Mouse (Mus musculus) intestine, embryonic 16.5 days (tissue): Measurements from ENCODE around the gene Cfap46. TPM values are rescaled to one million over a fixed set of nuclear protein-coding genes. Genes with fewer than 3 reads are reported as not detected.

Experiments used
- ATAC-seq: fragments of 200-750 bp; cut with Nextera tagmentation; 2 replicates; pipeline ENCODE4 v1.8.0; 2017; ENCODE audit warnings: moderate TSS enrichment, moderate library complexity
- H3K27ac ChIP-seq: fragments of 300-500 bp; sonication (generic); 2 replicates; pipeline ENCODE4 v1.5.1; 2014; ENCODE audit warnings: mild to moderate bottlenecking, low read length
- H3K27me3 ChIP-seq: fragments of 300-500 bp; sonication (generic); replicated peaks from 2 replicates; pipeline ENCODE4 v1.6.1; 2014; ENCODE audit warnings: low read length, control low read depth, mixed read lengths; ENCODE audit not compliant: control insufficient read depth, insufficient read depth
- H3K36me3 ChIP-seq: fragments of 300-500 bp; sonication (generic); 2 replicates; pipeline ENCODE4 v1.6.1; 2014; ENCODE audit warnings: low read length, control low read depth; ENCODE audit not compliant: control insufficient read depth, insufficient read depth
- H3K4me1 ChIP-seq: fragments of 300-500 bp; sonication (generic); 2 replicates; pipeline ENCODE4 v1.6.1; 2014; ENCODE audit warnings: low read length, control low read depth, mixed read lengths; ENCODE audit not compliant: control insufficient read depth, insufficient read depth
- H3K4me2 ChIP-seq: fragments of 300-500 bp; sonication (generic); 2 replicates; pipeline ENCODE4 v1.6.1; 2014; ENCODE audit warnings: low read depth, low read length, control low read depth
- H3K4me3 ChIP-seq: fragments of 300-500 bp; sonication (generic); 2 replicates; pipeline ENCODE4 v1.5.1; 2014; ENCODE audit warnings: mild to moderate bottlenecking, low read length
- H3K9ac ChIP-seq: fragments of 300-500 bp; sonication (generic); 2 replicates; pipeline ENCODE4 v1.6.1; 2014; ENCODE audit warnings: low read depth, low read length
- H3K9me3 ChIP-seq: fragments of 300-500 bp; sonication (generic); 2 replicates; pipeline ENCODE4 v1.6.1; 2016; ENCODE audit warnings: low read length, control low read depth; ENCODE audit not compliant: control insufficient read depth
- WGBS: fragments of 180-500 bp; shearing (Covaris S2); extraction: QIAGEN DNeasy Blood & Tissue Kit; methylation state at CpG from one replicate; pipeline ENCODE4 v1.1.7; 2014; 5-methylcytosine and 5-hydroxymethylcytosine counted together
- polyA plus RNA-seq: library from polyadenylated mRNA; unstranded; fragments of >200 nt; fragmentation: Nextera tagmentation; extraction: Ambion mirVana; gene quantifications from 2 replicates; pipeline ENCODE4 v1.2.1, GENCODE M21; 2015

The Cfap46 gene
- polyA plus RNA-seq, 1 experiment from 2014 or later, result 0.13 TPM

DNA sequence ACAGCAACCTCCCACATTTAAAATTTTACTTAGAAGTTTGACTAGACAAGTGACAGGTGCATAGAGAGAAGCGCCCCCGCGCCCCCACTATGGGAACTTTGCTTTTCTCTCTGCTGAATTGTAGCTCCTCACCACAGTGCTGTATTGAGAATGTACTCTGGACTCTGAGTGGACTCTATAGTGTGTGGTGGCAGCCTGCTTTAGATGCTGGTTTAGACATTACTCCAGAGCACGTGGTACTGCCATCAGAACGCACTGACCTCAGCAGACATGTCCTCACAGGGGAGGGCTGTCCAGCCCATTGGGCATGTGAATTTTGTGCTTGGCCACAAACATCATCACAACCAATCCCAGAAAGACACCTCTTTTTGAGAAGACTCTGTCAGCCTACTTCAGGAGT is 112.8 kb downstream of the Cfap46 start:
- H3K9ac ChIP-seq, result no peak overlapping the region
- H3K27me3 ChIP-seq, result no peaks in the 10 kb centered on the region
- H3K9me3 ChIP-seq, result no peaks in the 10 kb centered on the region
- no peak overlapping the region for H3K4me3 ChIP-seq
- no peaks in the 10 kb centered on the region for H3K4me1 ChIP-seq
- 97% methylated on average over 5 of the region's 5 CpGs for WGBS
- no peak overlapping the region for H3K27ac ChIP-seq
- peaks cover 4% of the 10 kb centered on the region; the same call in 1 of the 2 replicates for H3K36me3 ChIP-seq
- no peak overlapping the region for H3K4me2 ChIP-seq
- ATAC-seq, result no peak

DNA sequence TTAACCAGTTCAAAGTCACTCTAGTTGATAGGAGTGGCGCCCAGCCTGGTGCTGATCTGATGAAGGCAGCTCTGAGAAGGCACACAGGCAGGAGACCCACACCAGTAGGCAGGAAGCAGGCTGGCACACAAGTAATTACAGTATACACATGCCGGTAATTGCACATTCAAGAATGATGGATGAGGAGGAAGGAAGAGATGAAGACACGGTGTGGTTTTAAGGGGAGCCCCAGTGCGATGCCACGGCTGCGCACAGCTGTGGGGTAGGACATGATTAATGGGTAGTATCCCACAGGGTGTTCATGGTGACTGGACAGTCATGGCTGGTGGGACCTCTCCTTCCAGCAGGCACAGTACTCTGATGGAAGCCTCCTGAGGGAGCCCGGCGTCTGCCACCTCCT is 117.1 kb downstream of the Cfap46 start:
- ATAC-seq, result no peak
- Histone ChIP-seq H3K4me1 (no peaks in the 10 kb centered on the region), H3K9me3 (no peaks in the 10 kb centered on the region), H3K4me2 (no peak overlapping the region), H3K27ac (no peak overlapping the region), H3K27me3 (no peaks in the 10 kb centered on the region), H3K9ac (no peak overlapping the region), H3K36me3 (peaks cover 8% of the 10 kb centered on the region; the same call in 1 of the 2 replicates), H3K4me3 (no peak overlapping the region)
- 76% methylated on average over 8 of the region's 8 CpGs for WGBS

DNA sequence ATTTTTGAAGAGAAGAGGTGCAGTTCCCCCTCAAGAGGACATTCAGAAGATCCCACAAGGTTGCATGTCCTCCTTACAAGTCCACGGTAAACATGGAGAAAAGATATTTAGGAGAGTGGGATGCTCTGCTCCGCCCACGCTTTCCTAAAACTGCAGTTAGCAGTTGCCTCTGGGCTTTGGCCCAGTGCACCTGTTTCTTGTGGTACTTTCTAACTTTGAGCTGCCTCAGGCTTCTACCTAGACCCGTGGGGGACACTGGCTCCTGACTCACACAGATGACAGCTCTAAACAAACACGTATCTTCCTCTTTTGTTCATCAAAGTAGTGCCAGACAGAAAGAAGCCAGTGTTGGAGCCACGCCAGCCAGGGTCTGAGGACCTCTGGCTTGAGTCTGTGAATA is 117.6 kb downstream of the Cfap46 start:
- Histone ChIP-seq H3K4me3 (no peak overlapping the region), H3K9ac (no peak overlapping the region), H3K4me1 (no peaks in the 10 kb centered on the region), H3K27me3 (no peaks in the 10 kb centered on the region), H3K9me3 (no peaks in the 10 kb centered on the region), H3K36me3 (peaks cover 8% of the 10 kb centered on the region; the same call in 1 of the 2 replicates), H3K4me2 (no peak overlapping the region), H3K27ac (no peak overlapping the region)
- ATAC-seq, result no peak
- 74% methylated on average over 6 of the region's 6 CpGs for WGBS

DNA sequence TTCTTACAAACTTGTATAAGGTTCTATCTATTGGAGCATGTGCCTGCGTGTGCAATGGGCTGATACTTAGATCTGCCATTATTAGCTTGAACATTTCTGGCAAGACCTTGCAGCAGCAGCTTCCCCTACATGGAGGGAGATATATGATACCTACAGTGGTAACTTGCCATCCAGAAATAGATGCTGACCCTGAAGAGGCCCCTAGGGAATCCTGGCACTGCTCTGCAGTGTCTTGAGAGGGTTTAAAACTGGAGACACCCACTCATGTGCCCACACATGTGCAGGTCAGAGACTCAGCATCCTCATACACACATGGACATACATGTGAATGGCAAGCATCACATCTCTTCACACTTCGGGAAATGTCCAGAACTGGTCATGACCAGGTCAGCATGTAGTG is 119.5 kb downstream of the Cfap46 start:
- H3K9me3 ChIP-seq, result no peaks in the 10 kb centered on the region
- no peaks in the 10 kb centered on the region for H3K4me1 ChIP-seq
- H3K27ac ChIP-seq, result no peak overlapping the region
- H3K9ac ChIP-seq, result no peak overlapping the region
- H3K4me3 ChIP-seq, result no peak overlapping the region
- H3K36me3 ChIP-seq, result peaks cover 8% of the 10 kb centered on the region; the same call in 1 of the 2 replicates
- H3K27me3 ChIP-seq, result no peaks in the 10 kb centered on the region
- ATAC-seq, result no peak
- no peak overlapping the region for H3K4me2 ChIP-seq
- WGBS, result 90% methylated on average over 2 of the region's 2 CpGs

DNA sequence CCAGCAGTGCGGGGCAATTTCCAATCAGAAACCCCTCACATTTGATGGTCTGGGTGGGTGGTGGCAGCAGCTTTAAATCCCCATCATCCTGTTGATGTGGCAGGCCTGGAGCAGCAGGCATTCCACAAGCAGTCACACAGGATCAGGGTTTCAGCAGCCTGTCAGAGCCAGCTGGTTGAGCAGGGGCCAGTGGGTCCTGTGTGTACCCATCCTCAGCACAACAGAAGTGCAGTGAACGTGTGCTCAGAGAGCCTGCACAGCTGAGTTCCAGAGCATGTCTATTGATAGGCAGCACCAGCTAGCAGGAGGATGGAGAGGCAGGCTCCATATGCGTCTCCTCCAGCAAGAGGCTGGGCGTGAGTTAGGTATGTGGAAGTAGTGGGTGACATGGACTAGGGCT is 120.2 kb downstream of the Cfap46 start:
- no peak overlapping the region for H3K4me2 ChIP-seq
- peaks cover 8% of the 10 kb centered on the region; the same call in 1 of the 2 replicates for H3K36me3 ChIP-seq
- no peak overlapping the region for H3K27ac ChIP-seq
- H3K9ac ChIP-seq, result no peak overlapping the region
- H3K4me1 ChIP-seq, result no peaks in the 10 kb centered on the region
- H3K4me3 ChIP-seq, result no peak overlapping the region
- 69% methylated on average over 4 of the region's 4 CpGs for WGBS
- no peak for ATAC-seq
- no peaks in the 10 kb centered on the region for H3K9me3 ChIP-seq
- H3K27me3 ChIP-seq, result no peaks in the 10 kb centered on the region

DNA sequence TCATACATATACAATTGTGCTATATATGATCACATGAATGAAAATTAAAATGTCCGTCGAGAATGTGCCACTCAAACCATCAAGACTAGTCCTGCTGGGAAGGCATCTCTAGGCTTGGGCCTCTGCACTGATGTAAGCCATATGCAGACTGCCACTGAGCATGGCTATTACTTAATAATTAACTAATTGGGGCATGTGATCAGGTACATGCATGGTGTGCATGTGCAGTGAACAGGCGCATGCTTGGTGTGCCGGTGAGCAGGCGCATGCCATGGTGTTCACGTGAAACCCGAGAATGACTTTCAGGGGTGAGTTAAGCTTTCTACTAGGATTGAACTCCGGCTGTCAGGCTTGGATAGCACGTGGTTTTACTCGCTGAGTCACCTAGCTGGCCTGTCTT is 124.0 kb downstream of the Cfap46 start:
- H3K27me3 ChIP-seq, result no peaks in the 10 kb centered on the region
- no peak overlapping the region for H3K27ac ChIP-seq
- no peak overlapping the region for H3K4me2 ChIP-seq
- H3K4me3 ChIP-seq, result no peak overlapping the region
- H3K36me3 ChIP-seq, result 0 out of 2 replicates have a peak, but pooled peaks cover 4% of the 10 kb centered on the region
- 92% methylated on average over 10 of the region's 10 CpGs for WGBS
- no peaks in the 10 kb centered on the region for H3K4me1 ChIP-seq
- no peak for ATAC-seq
- no peaks in the 10 kb centered on the region for H3K9me3 ChIP-seq
- no peak overlapping the region for H3K9ac ChIP-seq

DNA sequence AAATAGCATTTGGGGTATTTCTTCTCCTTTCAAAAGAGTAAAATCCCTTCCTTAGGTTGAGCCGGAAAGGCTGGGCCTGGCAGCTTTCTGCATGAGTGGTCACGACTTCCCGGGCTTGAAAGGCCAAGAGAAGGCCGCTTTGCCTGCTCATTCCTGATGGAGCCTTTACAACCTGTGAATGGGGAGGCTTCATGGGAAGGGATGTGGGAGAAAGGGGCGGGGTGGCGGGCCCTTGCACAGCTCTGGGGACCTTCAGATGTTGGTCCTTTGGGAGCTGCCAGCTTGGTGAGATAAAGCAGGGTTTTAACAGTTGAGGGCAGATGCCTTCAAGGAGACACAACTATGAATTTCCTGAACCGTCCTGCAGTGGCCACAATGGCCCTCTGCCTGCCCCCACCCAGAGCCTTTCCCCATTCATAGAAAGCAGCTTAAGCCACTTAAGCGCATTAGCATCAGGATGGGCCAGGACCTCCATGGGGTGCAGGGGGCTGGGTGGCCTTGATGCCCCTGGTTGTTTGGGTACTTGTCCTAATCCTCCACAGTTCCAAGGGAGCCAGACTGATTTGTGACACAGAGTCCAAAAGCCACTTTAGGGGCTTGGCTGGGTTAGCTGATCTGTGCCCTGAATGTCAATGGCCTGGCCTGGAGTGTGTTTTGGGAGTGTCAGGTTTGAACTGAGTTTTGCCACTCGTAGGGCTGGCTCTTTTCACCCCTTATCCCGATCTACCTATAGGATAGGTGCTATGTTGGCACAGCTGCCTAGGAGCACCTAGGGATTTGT is 126.7 kb downstream of the Cfap46 start:
- H3K9ac ChIP-seq, result no peak overlapping the region
- no peak overlapping the region for H3K4me2 ChIP-seq
- ATAC-seq, result no peak
- no peaks in the 10 kb centered on the region for H3K4me1 ChIP-seq
- no peak overlapping the region for H3K27ac ChIP-seq
- no peaks in the 10 kb centered on the region for H3K36me3 ChIP-seq
- no peaks in the 10 kb centered on the region for H3K27me3 ChIP-seq
- 57% methylated on average over 10 of the region's 10 CpGs for WGBS
- H3K9me3 ChIP-seq, result no peaks in the 10 kb centered on the region
- H3K4me3 ChIP-seq, result no peak overlapping the region

DNA sequence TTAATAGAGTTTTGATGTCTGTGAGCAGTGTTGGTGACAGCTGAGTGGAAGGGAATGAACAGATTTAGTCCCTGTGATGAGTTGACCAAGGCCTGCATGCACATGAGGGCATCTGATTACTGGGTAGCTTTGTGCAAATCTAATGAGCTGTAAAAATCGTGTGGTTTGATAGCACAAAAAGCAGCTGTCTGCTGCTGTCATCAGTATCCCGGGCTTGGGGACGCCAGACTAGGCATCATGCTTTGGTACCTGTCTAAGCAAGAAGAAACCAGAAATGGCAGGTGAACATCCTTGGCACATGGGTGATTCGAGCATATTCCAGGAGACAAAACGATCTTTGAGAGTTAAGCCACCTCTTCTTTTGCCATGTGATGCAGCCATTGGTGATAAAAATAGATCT is 127.3 kb downstream of the Cfap46 start:
- Histone ChIP-seq H3K27me3 (no peaks in the 10 kb centered on the region), H3K4me2 (no peak overlapping the region)
- WGBS, result 71% methylated on average over 5 of the region's 5 CpGs

DNA sequence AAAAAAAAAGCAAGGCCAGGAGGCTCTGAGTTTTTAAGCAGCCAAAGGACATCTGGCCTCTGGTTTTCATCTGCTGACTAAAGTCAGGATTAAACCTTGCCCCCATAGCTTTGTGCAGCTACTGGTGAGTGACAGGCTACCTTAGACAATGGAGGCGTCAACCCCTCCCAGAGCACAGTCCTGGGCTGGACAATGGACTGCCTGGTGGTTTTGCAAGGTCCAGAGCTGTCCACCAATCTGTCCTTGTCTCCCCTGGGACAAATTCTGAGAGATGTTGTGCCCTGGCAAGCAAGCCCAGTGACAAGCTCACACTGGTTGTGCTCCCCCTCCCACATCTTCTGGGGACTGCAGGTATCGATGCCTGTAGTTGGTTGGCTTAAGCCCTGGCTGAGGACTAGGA is 132.1 kb downstream of the Cfap46 start:
- no peaks in the 10 kb centered on the region for H3K36me3 ChIP-seq
- 74% methylated on average over 2 of the region's 2 CpGs for WGBS
- no peaks in the 10 kb centered on the region for H3K4me1 ChIP-seq
- H3K27me3 ChIP-seq, result no peaks in the 10 kb centered on the region
- H3K9ac ChIP-seq, result no peak overlapping the region
- H3K27ac ChIP-seq, result no peak overlapping the region
- no peak overlapping the region for H3K4me2 ChIP-seq
- H3K9me3 ChIP-seq, result no peaks in the 10 kb centered on the region
- H3K4me3 ChIP-seq, result no peak overlapping the region
- ATAC-seq, result no peak

More for the DNA sequence above, 127.3 kb downstream of the Cfap46 start:
- ATAC-seq, result no peak
- no peaks in the 10 kb centered on the region for H3K9me3 ChIP-seq
- H3K27ac ChIP-seq, result no peak overlapping the region
- H3K4me1 ChIP-seq, result no peaks in the 10 kb centered on the region
- no peaks in the 10 kb centered on the region for H3K36me3 ChIP-seq
- no peak overlapping the region for H3K9ac ChIP-seq
- H3K4me3 ChIP-seq, result no peak overlapping the region
